Comparison of ENCODE assay signal across 7 mouse cellular contexts in the genomic region with DNA sequence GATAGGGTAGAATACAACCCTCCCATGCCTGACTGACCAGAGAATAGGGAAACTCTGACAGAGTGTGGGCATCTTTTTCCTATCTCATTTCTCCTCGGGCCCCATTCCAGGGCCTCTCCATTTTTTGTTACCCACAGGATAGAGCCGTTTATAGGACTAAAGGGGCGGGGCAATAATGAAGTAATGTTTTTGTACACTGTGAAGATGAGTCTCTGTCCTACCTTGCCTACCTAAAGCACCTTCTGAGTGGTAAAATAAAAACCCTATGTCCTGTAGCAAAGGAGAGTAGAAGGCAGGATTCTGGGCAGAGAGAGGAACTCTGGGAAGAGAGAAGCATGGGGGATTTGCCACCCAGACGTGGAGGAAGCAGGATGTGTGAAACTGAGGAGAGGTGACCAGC. TPM values are rescaled to one million over a fixed set of nuclear protein-coding genes. Genes with fewer than 3 reads are reported as not detected.
A peak's percentile ranks its signal among the peaks of the same experiment; 100 is the strongest.
DNase-seq lines count a peak whose midpoint lies in the region; ATAC-seq and TF ChIP-seq lines count a peak whose summit lies in the region.
"Not testable (repeated sequence)": the region's sequence is repeated elsewhere in the genome, so short reads cannot be mapped to it uniquely, and the experiment has no call there.
"Had no signal": no experiment of that assay in that cellular context is flagged by ENCODE, and none has a peak within 500 bp of the region (broad histone marks: within the 10 kb centered on the region; RNA-seq: fewer than 3 reads in every experiment).

No protein-coding gene starts in this region.

- TF ChIP-seq EP300 in heart, postnatal 0 days (IDR thresholded peaks at IDR 0.05; ENCODE audit: low read depth); liver, postnatal 0 days (IDR thresholded peaks at IDR 0.05; ENCODE audit: low read depth): not testable (repeated sequence)

- H3K4me2 ChIP-seq in heart, postnatal 0 days (ENCODE audit: low read depth, low read length); intestine, embryonic 16.5 days (ENCODE audit: low read depth, low read length); liver, postnatal 0 days (ENCODE audit: low read depth, low read length); midbrain, embryonic 13.5 days (replicated peaks): not testable (repeated sequence)

- not testable (repeated sequence) for H3K4me1 ChIP-seq in heart, postnatal 0 days (ENCODE audit: control insufficient read depth, insufficient read depth); intestine, embryonic 16.5 days (ENCODE audit: control insufficient read depth, insufficient read depth, low read length); liver, postnatal 0 days (ENCODE audit: insufficient read depth); midbrain, embryonic 13.5 days (replicated peaks)

- peak; percentile 14; the same call in 1 of the 2 replicates for ATAC-seq in heart, postnatal 0 days (ENCODE audit: insufficient read depth, low read depth)
- peak; percentile 41; the same call in 1 of the 2 replicates for ATAC-seq in intestine, embryonic 16.5 days
- ATAC-seq in liver, postnatal 0 days: not testable (repeated sequence)
- 0 out of 2 replicates have a peak, but pooled peaks have one; percentile 24 for ATAC-seq in midbrain, embryonic 13.5 days

- WGBS in heart, postnatal 0 days: 47% methylated on average over 4 of the region's 4 CpGs
- WGBS in intestine, embryonic 16.5 days: 58% methylated on average over 4 of the region's 4 CpGs
- WGBS in liver, postnatal 0 days (ENCODE audit: insufficient replicate concordance): 57% methylated on average over 4 of the region's 4 CpGs
- WGBS in midbrain, embryonic 13.5 days: 76% methylated on average over 4 of the region's 4 CpGs

- peak; percentile 80 for DNase-seq in heart, adult 11 months
- not testable (repeated sequence) for DNase-seq in heart, postnatal 0 days (ENCODE audit: low spot score)
- DNase-seq in liver, postnatal 0 days: peak; percentile 10
- peak; percentile 33 for DNase-seq in testis, postnatal 10 days (ENCODE audit: low spot score)

- not testable (repeated sequence) for TF ChIP-seq CTCF in heart, postnatal 0 days (IDR thresholded peaks at IDR 0.05; ENCODE audit: low read depth); liver, postnatal 0 days (IDR thresholded peaks at IDR 0.05; ENCODE audit: low read depth)

- H3K27me3 ChIP-seq in heart, postnatal 0 days (ENCODE audit: control insufficient read depth, insufficient read depth, low read length): peaks cover 15% of the 10 kb centered on the region
- H3K27me3 ChIP-seq in intestine, embryonic 16.5 days (replicated peaks; ENCODE audit: control insufficient read depth, insufficient read depth, low read length); liver, postnatal 0 days (ENCODE audit: insufficient read depth, low read length): not testable (repeated sequence)
- peaks cover 22% of the 10 kb centered on the region for H3K27me3 ChIP-seq in midbrain, embryonic 13.5 days

- H3K9ac ChIP-seq in heart, postnatal 0 days (replicated peaks; ENCODE audit: low read depth, low read length); intestine, embryonic 16.5 days (ENCODE audit: low read depth, low read length); liver, postnatal 0 days (replicated peaks); midbrain, embryonic 13.5 days (replicated peaks): not testable (repeated sequence)

- H3K27ac ChIP-seq in heart, postnatal 0 days (ENCODE audit: low read depth); intestine, embryonic 16.5 days (ENCODE audit: low read length); liver, postnatal 0 days (ENCODE audit: low read depth); midbrain, embryonic 13.5 days: not testable (repeated sequence)

- H3K36me3 ChIP-seq in heart, postnatal 0 days (replicated peaks; ENCODE audit: control insufficient read depth, insufficient read depth, low read length); intestine, embryonic 16.5 days (ENCODE audit: control insufficient read depth, insufficient read depth, low read length); liver, postnatal 0 days (replicated peaks; ENCODE audit: insufficient read depth, low read length); midbrain, embryonic 13.5 days: not testable (repeated sequence)

- H3K9me3 ChIP-seq in heart, postnatal 0 days (replicated peaks; ENCODE audit: control insufficient read depth, low read length); intestine, embryonic 16.5 days (ENCODE audit: control insufficient read depth, low read length); liver, postnatal 0 days (ENCODE audit: low read length); midbrain, embryonic 13.5 days: not testable (repeated sequence)

- H3K4me3 ChIP-seq in heart, postnatal 0 days (ENCODE audit: low read depth, low read length); intestine, embryonic 16.5 days (ENCODE audit: low read length); liver, postnatal 0 days (ENCODE audit: low read depth, low read length); midbrain, embryonic 13.5 days (replicated peaks): not testable (repeated sequence)

RNA-seq across cellular contexts. Expression of a gene that starts 5.1 kb away (rescaled TPM):
- 0.19 and 1.8 TPM in 2 replicates for total RNA-seq in heart, postnatal 0 days (2014; rRNA removed; ENCODE audit: low replicate concordance)
- polyA plus RNA-seq in heart, postnatal 0 days (2015; fragmentation: Nextera tagmentation; extraction: Ambion mirVana): 0.26 TPM in 2 replicates
- 2.0 and 2.2 TPM in 2 replicates for polyA plus RNA-seq in intestine, embryonic 16.5 days (2015; fragmentation: Nextera tagmentation; extraction: Ambion mirVana)
- polyA plus RNA-seq in liver, postnatal 0 days (2015; fragmentation: Nextera tagmentation; extraction: Ambion mirVana): 3.7 TPM in 2 replicates
- polyA plus RNA-seq in midbrain, embryonic 13.5 days (2015; fragmentation: Nextera tagmentation; extraction: Ambion mirVana): 0.17 TPM in 2 replicates
- polyA plus RNA-seq: C2C12 had no signal

RNA-seq across cellular contexts. Expression of a gene that starts 19.4 kb away (rescaled TPM):
- total RNA-seq in heart, postnatal 0 days (2014; rRNA removed; ENCODE audit: low replicate concordance): not detected in 2 replicates
- polyA plus RNA-seq in heart, postnatal 0 days (2015; fragmentation: Nextera tagmentation; extraction: Ambion mirVana): 1.1 TPM in 2 replicates
- 5.9 and 7.3 TPM in 2 replicates for polyA plus RNA-seq in intestine, embryonic 16.5 days (2015; fragmentation: Nextera tagmentation; extraction: Ambion mirVana)
- polyA plus RNA-seq in liver, postnatal 0 days (2015; fragmentation: Nextera tagmentation; extraction: Ambion mirVana): 7.5 and 7.9 TPM in 2 replicates
- polyA plus RNA-seq in midbrain, embryonic 13.5 days (2015; fragmentation: Nextera tagmentation; extraction: Ambion mirVana): 2.5 TPM in 2 replicates

RNA-seq across cellular contexts. Expression of a gene that starts 40.1 kb away (rescaled TPM):
- 6.9 and 19.7 TPM in 2 replicates for total RNA-seq in heart, postnatal 0 days (2014; rRNA removed; ENCODE audit: low replicate concordance)
- polyA plus RNA-seq in heart, postnatal 0 days (2015; fragmentation: Nextera tagmentation; extraction: Ambion mirVana): 2.2 and 2.8 TPM in 2 replicates
- 4.8 and 5.1 TPM in 2 replicates for polyA plus RNA-seq in intestine, embryonic 16.5 days (2015; fragmentation: Nextera tagmentation; extraction: Ambion mirVana)
- 4.1 and 5.6 TPM in 2 replicates for polyA plus RNA-seq in liver, postnatal 0 days (2015; fragmentation: Nextera tagmentation; extraction: Ambion mirVana)
- polyA plus RNA-seq in midbrain, embryonic 13.5 days (2015; fragmentation: Nextera tagmentation; extraction: Ambion mirVana): 1.00 and 1.3 TPM in 2 replicates

RNA-seq across cellular contexts. Expression of a gene that starts 50.3 kb away (rescaled TPM):
- total RNA-seq in heart, postnatal 0 days (2014; rRNA removed; ENCODE audit: low replicate concordance): not detected in 2 replicates
- 0.10 and 0.11 TPM in 2 replicates for polyA plus RNA-seq in heart, postnatal 0 days (2015; fragmentation: Nextera tagmentation; extraction: Ambion mirVana)
- polyA plus RNA-seq in intestine, embryonic 16.5 days (2015; fragmentation: Nextera tagmentation; extraction: Ambion mirVana): 80.2 and 93.1 TPM in 2 replicates
- polyA plus RNA-seq in liver, postnatal 0 days (2015; fragmentation: Nextera tagmentation; extraction: Ambion mirVana): 621 and 683 TPM in 2 replicates
- 0.09 and 0.69 TPM in 2 replicates for polyA plus RNA-seq in midbrain, embryonic 13.5 days (2015; fragmentation: Nextera tagmentation; extraction: Ambion mirVana)
